Mouse (Mus musculus) layer of hippocampus, postnatal 10 days (tissue): ENCODE measurements at regions not wholly inside any gene's neighbourhood (a gene's known extent, or its start where the extent isn't known, plus 50 kb on each side); places are given as distances from the start of the nearest gene placed in this dataset.

ENCODE experiments used
- DNase-seq, 2 experiments: peaks; one replicate each; pipeline ENCODE4 v3.0.0; 2021; ENCODE audit warnings: low spot score in 2 of 2

DNA sequence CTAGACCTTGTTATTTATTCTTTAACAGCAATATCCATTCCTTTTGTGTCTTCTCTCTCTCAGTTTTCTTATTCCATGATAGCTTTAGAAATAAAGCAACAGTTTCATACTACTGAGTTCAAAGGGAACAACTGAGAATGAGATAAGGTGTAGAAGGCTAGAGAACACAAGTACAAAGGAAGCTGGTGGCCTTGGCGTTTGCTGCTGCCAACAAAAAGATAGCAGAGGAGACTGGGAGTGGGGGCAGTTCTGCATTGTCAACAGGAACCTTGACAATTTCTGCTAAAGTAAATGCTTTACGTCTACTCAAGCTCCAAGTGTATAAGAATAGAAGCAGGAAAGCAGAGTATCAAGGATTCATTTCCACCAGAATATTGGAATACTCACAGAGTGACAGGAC is 109.3 kb upstream of the B430305J03Rik start:
- no peak for DNase-seq

DNA sequence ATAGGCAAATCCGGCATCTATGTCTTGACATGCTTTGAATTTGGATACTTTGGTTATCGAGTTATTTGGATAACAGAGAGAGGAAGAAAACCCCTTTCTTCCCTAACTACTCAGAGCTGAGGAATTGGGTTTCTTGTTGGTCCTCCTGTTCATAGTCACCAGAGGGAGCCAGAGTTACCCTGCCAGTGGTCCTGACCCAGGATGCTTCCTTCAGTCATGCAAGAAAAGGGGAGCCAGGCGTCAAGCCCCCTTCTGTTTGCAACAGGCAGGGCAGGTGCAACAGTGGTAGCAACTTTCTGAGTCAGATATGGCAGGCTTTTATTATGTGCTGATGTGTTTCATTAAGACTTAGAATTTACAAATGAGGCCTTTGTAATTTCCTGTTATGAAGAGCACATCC is 101.4 kb upstream of the B430305J03Rik start:
- peak in 1 of 2 experiments; percentile 39 for DNase-seq

DNA sequence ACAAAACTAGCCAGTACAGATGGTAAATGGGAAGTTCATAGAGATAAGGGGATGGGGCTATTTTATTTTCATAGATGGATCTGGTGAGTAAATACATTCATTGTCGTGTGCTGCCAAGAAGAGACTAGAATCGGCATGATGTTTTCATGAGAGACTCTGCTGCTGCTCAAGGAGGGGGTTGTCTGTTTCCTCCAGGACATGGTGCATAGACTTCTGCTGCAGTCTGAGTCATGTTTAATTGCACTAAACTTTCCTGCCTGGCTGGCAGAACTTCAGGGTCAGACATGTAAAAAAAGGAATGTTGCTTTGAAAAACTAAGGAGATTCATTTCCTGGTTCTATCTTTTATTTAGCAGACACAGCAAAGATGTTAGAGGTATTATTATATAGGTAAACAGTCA is 100.9 kb upstream of the B430305J03Rik start:
- DNase-seq: no peak

DNA sequence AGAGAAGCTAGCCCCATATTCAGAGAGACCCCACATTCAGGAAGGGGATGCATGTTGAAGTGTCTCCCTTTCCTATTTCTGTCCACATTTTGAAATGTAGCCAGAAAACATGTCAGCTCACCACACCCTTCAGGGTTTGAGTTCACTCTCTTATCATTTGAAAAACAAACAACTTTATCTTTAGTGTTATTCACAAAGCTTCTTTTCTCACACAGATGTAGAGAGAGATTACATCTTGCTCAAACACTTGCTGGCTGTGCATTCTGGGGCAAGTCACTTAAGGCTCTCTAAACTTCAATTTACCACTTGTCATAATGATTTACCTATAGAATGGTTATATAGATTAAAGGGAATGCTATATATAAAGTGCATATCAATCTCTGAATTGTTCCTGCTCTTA is 94.3 kb upstream of the B430305J03Rik start:
- DNase-seq: no peak

DNA sequence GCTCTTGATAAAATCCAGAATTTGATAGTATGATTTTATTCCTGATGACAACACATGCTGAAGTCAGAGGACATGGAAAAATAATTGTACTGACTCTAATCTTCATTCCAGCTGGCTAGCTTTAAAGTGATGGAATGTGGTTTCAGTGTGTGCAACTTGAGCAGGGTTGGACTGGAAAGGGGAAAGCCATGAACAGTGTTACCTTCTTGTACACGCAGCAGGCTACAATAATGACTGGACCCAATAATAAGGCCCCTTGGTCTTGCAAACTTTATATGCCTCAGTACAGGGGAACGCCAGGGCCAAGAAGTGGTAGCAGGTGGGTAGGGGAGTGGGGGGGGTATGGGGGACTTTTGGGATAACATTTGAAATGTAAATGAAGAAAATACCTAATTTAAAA is 90.8 kb upstream of the B430305J03Rik start:
- DNase-seq: no peak

DNA sequence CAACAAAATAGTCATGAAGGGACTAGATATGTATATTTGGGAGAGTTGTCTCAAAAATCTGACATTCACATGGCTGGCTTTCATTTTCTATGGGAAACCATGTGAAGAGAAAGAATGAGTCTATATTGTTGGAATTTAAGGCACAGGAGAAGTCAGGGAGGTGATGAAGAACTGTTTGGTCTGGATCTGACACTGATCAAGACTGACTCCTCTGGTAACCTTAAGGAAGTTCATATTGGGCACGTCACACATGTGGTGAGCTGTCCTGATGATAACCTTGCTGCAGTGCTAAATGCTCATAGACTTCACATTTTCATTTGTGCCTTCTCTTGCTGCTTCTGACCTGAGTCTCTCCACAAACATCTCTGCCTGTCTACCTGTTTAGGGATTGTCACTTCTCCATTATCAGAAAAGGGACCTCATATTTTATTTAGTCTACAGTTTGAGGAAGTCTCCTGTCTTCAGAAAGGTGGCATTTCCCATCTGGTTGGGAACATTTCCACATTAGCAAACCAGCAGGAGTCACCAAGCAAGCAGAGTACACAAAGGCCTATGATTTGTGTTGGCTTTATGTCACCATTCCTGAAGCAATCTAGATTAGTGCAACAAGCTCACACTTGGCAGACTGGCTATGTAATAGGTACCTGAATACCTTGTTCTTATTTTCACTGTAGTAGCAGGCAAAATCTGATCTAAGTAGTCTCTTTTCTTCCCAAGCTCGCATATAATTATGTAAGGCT is 76.4 kb upstream of the B430305J03Rik start:
- DNase-seq: no peak

DNA sequence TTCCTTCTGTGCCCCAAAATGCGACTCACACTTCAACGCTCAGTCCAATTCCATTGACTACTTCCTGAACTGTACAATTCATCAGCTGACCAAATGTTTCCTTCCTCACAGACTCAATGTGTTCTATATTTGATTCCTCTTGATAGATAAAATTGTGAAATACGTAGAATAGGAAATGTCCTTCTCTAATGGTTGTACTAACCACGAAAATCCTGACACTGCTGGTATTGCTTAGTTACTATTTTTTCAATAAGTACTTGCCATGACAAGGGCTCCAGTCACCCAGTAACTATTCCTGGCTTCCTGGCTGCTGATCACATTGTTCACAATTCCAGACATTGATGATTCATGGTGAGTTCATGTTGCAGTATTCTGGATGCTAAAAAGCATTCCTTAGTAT is 75.7 kb upstream of the B430305J03Rik start:
- DNase-seq: no peak

DNA sequence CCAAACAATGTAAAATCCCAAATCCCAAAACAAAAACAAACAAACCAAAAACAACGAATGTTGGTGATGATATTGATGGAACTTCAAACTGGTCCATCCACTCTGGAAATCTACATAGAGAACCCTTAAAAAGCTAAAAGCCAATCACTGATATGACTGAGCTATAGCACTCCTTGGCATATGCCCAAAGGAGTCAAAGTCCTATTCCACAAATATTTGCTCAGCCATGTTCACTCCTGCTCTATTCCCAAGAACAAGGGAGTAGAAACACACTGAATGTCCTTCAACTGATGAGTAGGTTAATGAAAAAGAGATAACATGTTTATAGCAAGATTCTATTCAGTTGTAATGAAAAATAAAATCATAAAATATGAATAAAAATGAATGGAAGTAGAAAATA is 63.0 kb upstream of the B430305J03Rik start:
- no peak for DNase-seq

DNA sequence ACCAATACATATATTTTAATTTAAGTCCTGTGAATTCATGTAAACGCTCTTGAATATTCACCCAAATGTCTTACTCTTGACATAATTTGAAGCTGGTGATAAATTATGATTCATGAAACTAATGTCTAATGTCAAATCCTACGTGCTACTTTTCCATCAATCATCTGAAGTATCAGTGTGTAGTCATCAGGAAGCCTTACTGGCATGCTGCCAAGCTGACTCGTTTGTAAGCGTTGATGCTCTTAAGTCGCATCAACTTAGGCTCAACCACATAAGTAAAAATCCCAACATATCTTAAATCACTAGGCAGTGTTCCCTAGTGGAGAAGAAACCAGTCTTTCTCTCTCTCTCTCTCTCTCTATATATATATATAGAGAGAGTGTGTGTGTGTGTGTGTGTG is 58.2 kb upstream of the B430305J03Rik start:
- DNase-seq: no peak

DNA sequence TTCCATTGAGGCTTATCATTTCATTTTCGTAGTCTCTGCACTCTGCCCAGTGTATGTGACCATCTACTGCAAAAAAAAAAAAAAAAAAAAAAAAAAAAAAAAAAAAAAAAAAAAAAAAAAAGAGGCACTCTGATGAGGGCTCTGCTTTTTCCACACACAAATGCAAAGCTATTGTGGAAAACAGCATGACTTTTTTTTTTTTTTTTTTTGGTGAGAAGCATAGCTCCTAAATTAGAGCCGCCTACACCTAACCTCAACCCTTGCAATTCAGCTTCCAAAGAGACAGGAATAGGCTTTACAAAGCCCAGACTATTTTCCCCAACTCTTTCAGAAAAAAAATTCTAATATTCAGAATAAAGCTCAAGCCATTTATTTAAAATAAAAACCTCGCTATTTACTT is 54.0 kb upstream of the B430305J03Rik start:
- DNase-seq: no peak

DNA sequence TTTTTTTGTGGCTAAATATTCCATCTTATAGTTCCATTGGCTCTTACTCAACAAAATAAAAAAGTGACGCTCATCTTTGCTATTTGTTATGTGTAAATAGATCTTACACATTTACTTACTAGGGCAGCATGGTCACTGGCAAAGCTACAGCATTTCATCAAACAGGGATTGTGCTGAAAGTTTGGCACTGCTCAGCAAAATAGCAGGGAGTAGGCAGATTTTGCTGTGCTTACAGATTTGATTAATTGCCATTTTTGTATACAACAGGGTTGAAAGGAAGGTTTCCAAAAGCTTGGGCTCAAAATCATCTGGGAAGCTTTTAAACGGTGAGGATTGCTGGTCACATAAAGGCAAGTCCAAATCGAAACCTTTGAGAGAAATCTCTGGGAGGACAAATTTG is 52.3 kb upstream of the B430305J03Rik start:
- no peak for DNase-seq
